Mouse (Mus musculus): ENCODE measurements around the gene Gm11032. TPM values are rescaled to one million over a fixed set of nuclear protein-coding genes. Genes with fewer than 3 reads are reported as not detected.
"Not testable (repeated sequence)": the region's sequence is repeated elsewhere in the genome, so short reads cannot be mapped to it uniquely, and the experiment has no call there.

Gene Gm11032
- total RNA-seq, 2 experiments from 2014 or later: not detected

GRCm38 (mm10) chr11:4621866-4622265, 2.0 kb downstream of the Gm11032 start:
- intact Hi-C loops (cut with DNase I): no loop called here
- DNase-seq (ENCODE audit: low spot score in 2 of 2): no peak

GRCm38 (mm10) chr11:4622442-4622986, 2.6 kb downstream of the Gm11032 start:
- intact Hi-C loops (cut with DNase I): no loop called here
- no peak for DNase-seq (ENCODE audit: low spot score in 2 of 2)

GRCm38 (mm10) chr11:4622997-4623396, 3.1 kb downstream of the Gm11032 start:
- DNase-seq (ENCODE audit: low spot score in 2 of 2): no peak

GRCm38 (mm10) chr11:4625931-4626330, 6.1 kb downstream of the Gm11032 start:
- intact Hi-C loops (cut with DNase I): no loop called here
- no peak for DNase-seq (ENCODE audit: low spot score in 2 of 2)

More at GRCm38 (mm10) chr11:4622997-4623396, 3.1 kb downstream of the Gm11032 start:
- intact Hi-C loops (cut with DNase I): no loop called here

- intact Hi-C loops (cut with DNase I): no loop called here
- no peak for DNase-seq (ENCODE audit: low spot score in 2 of 2)
Measured at GRCm38 (mm10) chr11:4627636-4628035, 7.8 kb downstream of the Gm11032 start.

- intact Hi-C loops (cut with DNase I): no loop called here
- no peak for DNase-seq (ENCODE audit: low spot score in 2 of 2)
Measured at GRCm38 (mm10) chr11:4629861-4630280, 10.0 kb downstream of the Gm11032 start.

- intact Hi-C loops (cut with DNase I): no loop called here
Measured at GRCm38 (mm10) chr11:4633420-4633819, 13.6 kb downstream of the Gm11032 start.

GRCm38 (mm10) chr11:4634395-4634794, 14.5 kb downstream of the Gm11032 start:
- no peak for DNase-seq (ENCODE audit: low spot score in 2 of 2)
- intact Hi-C loops (cut with DNase I): no loop called here

More at GRCm38 (mm10) chr11:4633420-4633819, 13.6 kb downstream of the Gm11032 start:
- no peak for DNase-seq (ENCODE audit: low spot score in 2 of 2)

GRCm38 (mm10) chr11:4636782-4637342, 17.0 kb downstream of the Gm11032 start:
- no peak for DNase-seq (ENCODE audit: low spot score in 2 of 2)
- intact Hi-C loops (cut with DNase I): loop anchor here (5.0 kb wide), 1 partner anchor 45 kb away; the partner anchor contains the start of gene Mtmr3

- intact Hi-C loops (cut with DNase I): loop anchor here (5.0 kb wide), 1 partner anchor 45 kb away; the partner anchor contains the start of gene Mtmr3
Measured at GRCm38 (mm10) chr11:4637534-4638234, 17.8 kb downstream of the Gm11032 start, which contains the start of gene Ascc2. TSS of gene Ascc2 (plus strand) at chr11:4637747.

GRCm38 (mm10) chr11:4638261-4638660, 18.4 kb downstream of the Gm11032 start:
- intact Hi-C loops (cut with DNase I): loop anchor here (5.0 kb wide), 1 partner anchor 46 kb away; the partner anchor contains the start of gene Mtmr3
- DNase-seq (ENCODE audit: low spot score in 2 of 2): no peak

More at GRCm38 (mm10) chr11:4637534-4638234, 17.8 kb downstream of the Gm11032 start, which contains the start of gene Ascc2:
- DNase-seq (ENCODE audit: low spot score in 2 of 2): peak; percentile 73 to 83

GRCm38 (mm10) chr11:4641185-4641584, 21.3 kb downstream of the Gm11032 start:
- DNase-seq (ENCODE audit: low spot score in 2 of 2): no peak
- intact Hi-C loops (cut with DNase I): no loop called here

- DNase-seq (ENCODE audit: low spot score in 2 of 2): no peak
- intact Hi-C loops (cut with DNase I): no loop called here
Measured at GRCm38 (mm10) chr11:4643722-4644121, 23.9 kb downstream of the Gm11032 start.

- DNase-seq (ENCODE audit: low spot score in 2 of 2); intact Hi-C loops (cut with DNase I): not testable (repeated sequence)
Measured at GRCm38 (mm10) chr11:4645180-4645579, 25.3 kb downstream of the Gm11032 start.

GRCm38 (mm10) chr11:4646409-4646808, 26.5 kb downstream of the Gm11032 start:
- intact Hi-C loops (cut with DNase I): no loop called here

GRCm38 (mm10) chr11:4659818-4660217, 40.0 kb downstream of the Gm11032 start:
- intact Hi-C loops (cut with DNase I): no loop called here
- no peak for DNase-seq (ENCODE audit: low spot score in 2 of 2)

More at GRCm38 (mm10) chr11:4646409-4646808, 26.5 kb downstream of the Gm11032 start:
- no peak for DNase-seq (ENCODE audit: low spot score in 2 of 2)

GRCm38 (mm10) chr11:4660309-4661025, 40.6 kb downstream of the Gm11032 start:
- intact Hi-C loops (cut with DNase I): no loop called here
- no peak for DNase-seq (ENCODE audit: low spot score in 2 of 2)

GRCm38 (mm10) chr11:4661324-4661723, 41.5 kb downstream of the Gm11032 start:
- DNase-seq (ENCODE audit: low spot score in 2 of 2): no peak
- intact Hi-C loops (cut with DNase I): no loop called here

- DNase-seq (ENCODE audit: low spot score in 2 of 2): no peak
- intact Hi-C loops (cut with DNase I): no loop called here
Measured at GRCm38 (mm10) chr11:4661871-4662495, 42.1 kb downstream of the Gm11032 start.
